Mouse (Mus musculus): Measurements from ENCODE around the gene Pom121l2.

Gene Pom121l2

GRCm38 (mm10) chr13:21993957-21994738 lies 13.2 kb downstream of the Pom121l2 start:
- DNase-seq (ENCODE audit: low read depth, low spot score) = peak; percentile 78

- no peak for DNase-seq (ENCODE audit: low read depth, low spot score)
These were observed 13.9 kb downstream of the Pom121l2 start for GRCm38 (mm10) chr13:21994896-21995295.

GRCm38 (mm10) chr13:21995331-21995914 lies 14.4 kb downstream of the Pom121l2 start:
- peak; percentile 62 for DNase-seq (ENCODE audit: low read depth, low spot score)

GRCm38 (mm10) chr13:21996101-21996839 lies 15.3 kb downstream of the Pom121l2 start:
- peak; percentile 72 for DNase-seq (ENCODE audit: low read depth, low spot score)

- DNase-seq (ENCODE audit: low read depth, low spot score) = no peak
These were observed 15.8 kb downstream of the Pom121l2 start for GRCm38 (mm10) chr13:21996840-21997185.

- no peak for DNase-seq (ENCODE audit: low read depth, low spot score)
These were observed 16.3 kb downstream of the Pom121l2 start for GRCm38 (mm10) chr13:21997201-21997820.

GRCm38 (mm10) chr13:21997821-21998220 lies 16.8 kb downstream of the Pom121l2 start:
- no peak for DNase-seq (ENCODE audit: low read depth, low spot score)

- no peak for DNase-seq (ENCODE audit: low read depth, low spot score)
These were observed 17.4 kb downstream of the Pom121l2 start for GRCm38 (mm10) chr13:21998412-21998811.

GRCm38 (mm10) chr13:21999147-21999546 lies 18.2 kb downstream of the Pom121l2 start:
- DNase-seq (ENCODE audit: low read depth, low spot score) = no peak

GRCm38 (mm10) chr13:22001346-22001745 lies 20.4 kb downstream of the Pom121l2 start:
- no peak for DNase-seq (ENCODE audit: low read depth, low spot score)

GRCm38 (mm10) chr13:22001823-22002222 lies 20.8 kb downstream of the Pom121l2 start:
- DNase-seq (ENCODE audit: low read depth, low spot score) = no peak

GRCm38 (mm10) chr13:22005605-22006333 lies 24.8 kb downstream of the Pom121l2 start:
- peak; percentile 56 for DNase-seq (ENCODE audit: low read depth, low spot score)

- DNase-seq (ENCODE audit: low read depth, low spot score) = peak; percentile 61
These were observed 25.5 kb downstream of the Pom121l2 start for GRCm38 (mm10) chr13:22006334-22007120.

- DNase-seq (ENCODE audit: low read depth, low spot score) = no peak
These were observed 26.1 kb downstream of the Pom121l2 start for GRCm38 (mm10) chr13:22007121-22007510.

- no peak for DNase-seq (ENCODE audit: low read depth, low spot score)
These were observed 26.9 kb downstream of the Pom121l2 start for GRCm38 (mm10) chr13:22007872-22008271.

- no peak for DNase-seq (ENCODE audit: low read depth, low spot score)
These were observed 27.7 kb downstream of the Pom121l2 start for GRCm38 (mm10) chr13:22008707-22009106.

- DNase-seq (ENCODE audit: low read depth, low spot score) = no peak
These were observed 28.6 kb downstream of the Pom121l2 start, which contains the start of gene Prss16 for GRCm38 (mm10) chr13:22009642-22010041. Gene Prss16, minus strand, starts transcription at chr13:22009742.

GRCm38 (mm10) chr13:22013716-22014115 lies 32.7 kb downstream of the Pom121l2 start:
- DNase-seq (ENCODE audit: low read depth, low spot score) = no peak

GRCm38 (mm10) chr13:22014411-22014845 lies 33.4 kb downstream of the Pom121l2 start:
- DNase-seq (ENCODE audit: low read depth, low spot score) = no peak
